Mouse (Mus musculus) spleen, postnatal 10 days (tissue): Measurements from ENCODE around the gene Hist1h1d.
"Not testable (repeated sequence)": the region's sequence is repeated elsewhere in the genome, so short reads cannot be mapped to it uniquely, and the experiment has no call there.

Experiments used
- DNase-seq, 2 experiments: peaks; one replicate each; pipeline ENCODE4 v3.0.0; 2021 to 2022; ENCODE audit warnings: low spot score in 2 of 2

Hist1h1d gene

DNA sequence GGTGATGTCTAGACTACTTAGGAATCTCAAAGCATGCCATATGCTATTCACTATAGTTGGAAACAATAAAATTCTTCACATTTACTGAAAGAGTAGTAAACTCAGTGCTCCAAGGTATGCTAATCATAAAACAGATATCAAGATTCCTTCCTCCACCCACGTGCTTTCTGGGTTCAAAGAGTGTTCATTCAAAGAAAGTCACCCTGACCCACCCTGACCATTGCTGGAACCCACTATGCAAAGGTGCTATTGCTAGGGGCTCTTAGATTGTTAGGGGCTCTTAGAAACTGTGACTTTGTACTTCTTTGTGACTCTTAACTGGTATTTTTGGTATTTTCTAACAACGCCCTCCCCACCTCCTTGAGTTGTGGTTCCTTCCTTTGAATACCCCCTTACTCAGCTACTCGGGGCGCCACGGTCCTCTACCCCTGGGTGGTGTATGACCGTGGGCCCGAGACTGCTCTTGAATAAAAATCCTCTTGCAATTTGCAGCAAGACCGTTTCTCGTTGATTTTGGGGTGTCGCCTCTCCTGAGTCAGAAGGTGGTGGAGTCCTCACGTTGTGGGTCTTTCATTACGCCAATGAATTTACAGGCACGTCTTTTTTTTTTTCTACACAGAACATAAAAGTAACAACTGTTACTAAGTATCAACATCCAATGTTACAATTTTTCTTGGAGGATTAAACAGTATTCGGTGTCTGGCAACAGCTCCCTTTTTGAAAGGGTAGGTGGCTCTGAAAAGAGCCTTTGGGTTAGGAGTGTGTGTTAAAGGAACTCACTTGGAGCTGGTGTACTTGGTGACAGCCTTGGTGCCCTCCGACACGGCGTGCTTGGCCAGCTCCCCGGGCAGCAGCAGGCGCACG is 20.2 kb downstream of the Hist1h1d start:
- peak; percentile 61 to 65 for DNase-seq

DNA sequence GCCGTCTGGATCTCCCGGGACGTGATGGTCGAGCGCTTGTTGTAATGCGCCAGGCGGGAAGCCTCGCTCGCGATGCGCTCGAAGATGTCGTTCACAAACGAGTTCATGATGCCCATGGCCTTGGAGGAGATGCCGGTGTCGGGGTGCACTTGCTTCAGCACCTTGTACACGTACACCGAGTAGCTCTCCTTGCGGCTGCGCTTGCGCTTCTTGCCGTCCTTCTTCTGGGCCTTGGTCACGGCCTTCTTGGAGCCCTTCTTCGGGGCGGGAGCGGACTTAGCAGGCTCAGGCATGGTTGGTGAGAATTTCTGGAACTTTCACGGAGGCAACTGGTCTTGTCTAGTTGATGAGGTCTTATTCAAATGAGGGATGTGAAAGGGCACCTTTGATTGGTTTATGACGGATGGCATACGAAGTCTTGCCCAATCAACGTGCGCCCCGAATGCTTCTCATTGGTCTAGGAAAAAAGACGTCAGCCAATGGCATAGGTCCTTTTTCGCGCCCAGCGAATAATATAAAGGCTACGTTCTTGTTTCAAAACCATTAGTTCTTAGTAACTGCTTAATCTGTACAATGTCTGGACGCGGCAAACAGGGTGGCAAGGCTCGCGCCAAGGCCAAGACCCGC is 20.9 kb downstream of the Hist1h1d start, which contains the start of the genes Hist1h2bf and Hist1h2ad:
Hist1h2bf (minus strand) TSS at position 299 of the 627 bp plus-strand sequence.
Hist1h2ad (plus strand) TSS at position 484 of the 627 bp plus-strand sequence.
- peak; percentile 91 for DNase-seq

DNA sequence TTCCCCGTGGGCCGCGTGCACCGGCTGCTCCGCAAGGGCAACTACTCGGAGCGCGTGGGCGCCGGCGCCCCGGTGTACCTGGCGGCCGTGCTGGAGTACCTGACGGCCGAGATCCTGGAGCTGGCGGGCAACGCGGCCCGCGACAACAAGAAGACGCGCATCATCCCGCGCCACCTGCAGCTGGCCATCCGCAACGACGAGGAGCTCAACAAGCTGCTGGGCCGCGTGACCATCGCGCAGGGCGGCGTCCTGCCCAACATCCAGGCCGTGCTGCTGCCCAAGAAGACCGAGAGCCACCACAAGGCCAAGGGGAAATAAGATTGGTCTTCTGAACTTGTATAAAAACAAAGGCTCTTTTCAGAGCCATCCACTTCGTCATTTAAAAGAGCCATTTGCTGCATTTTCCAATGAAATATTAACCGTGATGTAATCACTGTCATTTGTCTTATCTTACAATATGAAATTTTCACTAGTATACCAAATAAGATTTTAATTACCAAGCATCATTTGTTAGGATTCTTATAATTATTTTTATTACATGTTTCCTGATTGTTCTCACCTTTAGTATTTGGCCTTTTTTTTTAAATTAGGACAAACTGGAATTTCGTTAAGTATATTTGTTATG is 21.6 kb downstream of the Hist1h1d start:
- DNase-seq = not testable (repeated sequence)

DNA sequence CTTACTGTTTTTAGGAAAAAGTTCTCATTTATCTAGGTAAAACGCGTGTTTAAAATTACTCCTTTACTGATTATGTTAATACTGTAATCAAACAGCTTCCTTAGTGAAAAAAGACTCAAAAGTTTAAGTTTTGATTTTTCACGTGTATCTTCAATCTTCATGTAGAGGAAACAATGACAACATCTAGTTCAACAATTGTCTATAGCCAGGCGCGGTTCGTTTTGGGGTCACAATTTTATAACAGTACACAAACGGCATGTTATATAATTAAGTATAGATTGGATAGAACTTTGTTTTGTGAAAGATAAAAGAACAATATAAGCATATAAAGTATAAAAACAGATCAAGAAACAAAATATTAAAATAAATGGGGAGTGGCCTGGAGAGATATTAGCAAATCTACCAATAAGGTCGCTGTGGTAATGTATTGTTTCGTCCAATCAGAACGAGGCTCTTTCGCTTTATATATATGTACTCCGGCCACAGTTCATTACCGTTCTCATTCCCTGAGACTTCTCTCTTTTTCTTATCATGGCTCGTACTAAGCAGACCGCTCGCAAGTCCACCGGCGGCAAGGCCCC is 22.3 kb downstream of the Hist1h1d start, which contains the start of gene Hist1h3d:
Hist1h3d (plus strand) TSS at position 493 of the 581 bp plus-strand sequence.
- DNase-seq = peak; percentile 68 to 82

DNA sequence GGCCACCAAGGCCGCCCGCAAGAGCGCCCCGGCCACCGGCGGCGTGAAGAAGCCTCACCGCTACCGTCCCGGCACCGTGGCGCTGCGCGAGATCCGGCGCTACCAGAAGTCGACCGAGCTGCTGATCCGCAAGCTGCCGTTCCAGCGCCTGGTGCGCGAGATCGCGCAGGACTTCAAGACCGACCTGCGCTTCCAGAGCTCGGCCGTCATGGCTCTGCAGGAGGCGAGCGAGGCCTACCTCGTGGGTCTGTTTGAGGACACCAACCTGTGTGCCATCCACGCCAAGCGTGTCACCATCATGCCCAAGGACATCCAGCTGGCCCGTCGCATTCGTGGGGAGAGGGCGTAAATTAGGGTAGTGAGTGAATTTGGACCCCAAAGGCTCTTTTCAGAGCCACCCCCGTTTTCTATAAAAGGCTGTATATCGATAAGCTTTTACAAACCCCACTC is 22.8 kb downstream of the Hist1h1d start:
- peak; percentile 53 to 67 for DNase-seq

DNA sequence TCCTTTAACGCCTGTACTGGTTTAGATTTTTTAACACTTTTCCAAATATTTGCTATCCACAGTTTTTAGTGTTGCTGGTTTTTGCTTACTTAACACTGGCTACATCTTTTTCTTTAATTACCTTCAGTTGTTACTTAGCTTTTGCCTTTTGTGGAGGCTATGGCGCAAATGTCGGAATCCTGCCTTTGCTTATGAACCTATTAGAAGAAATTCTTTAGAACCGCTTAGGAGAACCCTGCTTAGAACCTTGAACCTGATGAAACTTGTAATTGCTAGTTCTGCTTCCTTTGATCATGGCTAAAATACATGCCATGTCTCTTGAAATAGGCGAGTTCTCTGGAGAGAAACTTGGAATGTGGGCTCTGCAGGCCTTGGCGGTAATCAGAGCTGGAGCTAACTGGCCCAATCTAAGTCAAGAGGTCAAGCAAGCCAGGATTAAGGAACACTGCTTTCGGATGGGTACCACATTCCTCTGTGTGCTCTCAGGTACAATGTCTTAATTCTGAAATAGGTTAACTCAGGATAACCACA is 23.4 kb downstream of the Hist1h1d start:
- peak; percentile 38 to 50 for DNase-seq

DNA sequence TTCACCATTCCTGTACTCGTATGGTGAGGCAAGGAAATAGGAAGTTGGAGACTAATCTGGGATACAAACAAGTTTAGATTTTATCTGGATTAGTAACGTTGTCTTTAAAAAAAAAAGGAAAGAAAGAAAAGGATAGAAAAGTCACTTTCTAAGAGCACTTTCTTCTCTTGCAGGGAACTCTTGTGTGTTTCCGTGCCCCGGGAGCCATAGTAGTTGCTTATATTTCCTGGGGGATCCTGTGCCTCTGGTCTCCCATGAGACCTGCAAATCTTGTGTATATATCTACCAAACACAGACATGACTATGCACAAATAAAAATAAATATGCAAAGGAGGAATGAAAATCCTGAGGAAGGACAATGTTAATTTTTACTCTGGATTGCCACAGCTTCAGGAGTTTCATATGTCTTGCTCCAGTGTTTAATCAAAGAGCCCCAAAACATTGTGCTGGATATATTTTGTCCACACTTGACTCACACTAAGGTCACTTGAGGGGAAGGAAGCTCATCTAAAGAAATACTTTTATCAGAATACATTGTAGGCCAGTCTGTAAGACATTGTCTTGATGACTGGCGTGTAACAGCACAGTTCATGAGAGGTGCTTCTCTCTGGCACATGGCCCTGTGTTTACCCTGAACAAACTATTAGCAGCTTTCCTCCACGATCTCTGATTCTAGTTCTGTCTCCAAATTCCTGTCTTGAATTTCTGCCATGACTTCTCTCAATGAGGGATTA is 24.0 kb downstream of the Hist1h1d start:
- DNase-seq = peak in 1 of 2 experiments; percentile 47

DNA sequence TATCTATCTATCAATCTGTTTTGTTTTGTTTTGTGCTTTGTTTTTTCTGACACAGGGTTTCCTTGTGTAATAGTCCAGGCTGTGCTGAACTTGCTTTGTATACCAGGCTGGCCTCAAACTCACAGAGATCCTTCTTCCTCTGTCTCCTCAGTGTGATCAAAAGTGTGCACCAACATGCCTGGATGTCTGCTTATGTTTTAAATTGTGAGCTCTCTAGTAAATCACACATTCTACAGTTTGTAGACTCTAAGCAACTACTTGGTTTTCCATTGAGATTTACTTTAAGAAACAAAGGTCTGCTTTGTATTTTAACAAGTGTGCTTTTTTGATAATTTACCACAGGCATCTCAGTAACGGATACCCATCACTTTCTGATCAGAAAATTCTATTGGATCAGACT is 24.8 kb downstream of the Hist1h1d start:
- no peak for DNase-seq

DNA sequence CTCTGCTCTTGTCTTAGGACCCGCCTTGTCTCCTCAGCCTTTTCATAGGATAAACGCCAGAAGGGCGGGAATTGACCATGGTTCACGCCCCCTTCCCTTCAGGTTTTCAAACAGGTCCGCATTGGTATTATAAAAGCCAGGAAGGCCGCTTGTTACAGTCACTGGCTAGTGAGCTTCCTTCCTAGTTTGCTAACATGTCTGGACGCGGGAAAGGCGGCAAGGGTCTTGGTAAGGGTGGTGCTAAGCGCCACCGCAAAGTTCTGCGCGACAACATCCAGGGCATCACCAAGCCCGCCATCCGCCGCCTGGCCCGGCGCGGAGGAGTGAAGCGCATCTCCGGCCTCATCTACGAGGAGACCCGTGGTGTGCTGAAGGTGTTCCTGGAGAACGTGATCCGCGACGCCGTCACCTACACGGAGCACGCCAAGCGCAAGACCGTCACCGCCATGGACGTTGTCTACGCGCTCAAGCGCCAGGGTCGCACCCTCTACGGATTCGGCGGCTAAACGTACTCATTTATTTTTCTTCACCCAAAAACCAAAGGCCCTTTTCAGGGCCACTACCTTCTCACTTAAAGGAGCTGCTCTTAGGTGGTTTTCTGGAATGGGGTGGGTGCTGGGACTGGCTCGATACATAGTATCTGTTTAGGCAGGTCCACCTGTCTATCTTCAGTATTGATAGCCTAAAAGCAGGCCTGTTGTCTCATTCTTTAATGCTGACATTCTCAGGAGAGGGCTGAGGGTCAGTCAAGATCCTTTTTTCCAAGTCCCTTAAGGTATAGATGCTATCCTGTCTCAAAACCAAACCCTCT is 28.6 kb downstream of the Hist1h1d start, which contains the start of gene Hist1h4d:
Hist1h4d (plus strand) TSS at position 191 of the 811 bp plus-strand sequence.
- DNase-seq = peak; percentile 93 to 97

DNA sequence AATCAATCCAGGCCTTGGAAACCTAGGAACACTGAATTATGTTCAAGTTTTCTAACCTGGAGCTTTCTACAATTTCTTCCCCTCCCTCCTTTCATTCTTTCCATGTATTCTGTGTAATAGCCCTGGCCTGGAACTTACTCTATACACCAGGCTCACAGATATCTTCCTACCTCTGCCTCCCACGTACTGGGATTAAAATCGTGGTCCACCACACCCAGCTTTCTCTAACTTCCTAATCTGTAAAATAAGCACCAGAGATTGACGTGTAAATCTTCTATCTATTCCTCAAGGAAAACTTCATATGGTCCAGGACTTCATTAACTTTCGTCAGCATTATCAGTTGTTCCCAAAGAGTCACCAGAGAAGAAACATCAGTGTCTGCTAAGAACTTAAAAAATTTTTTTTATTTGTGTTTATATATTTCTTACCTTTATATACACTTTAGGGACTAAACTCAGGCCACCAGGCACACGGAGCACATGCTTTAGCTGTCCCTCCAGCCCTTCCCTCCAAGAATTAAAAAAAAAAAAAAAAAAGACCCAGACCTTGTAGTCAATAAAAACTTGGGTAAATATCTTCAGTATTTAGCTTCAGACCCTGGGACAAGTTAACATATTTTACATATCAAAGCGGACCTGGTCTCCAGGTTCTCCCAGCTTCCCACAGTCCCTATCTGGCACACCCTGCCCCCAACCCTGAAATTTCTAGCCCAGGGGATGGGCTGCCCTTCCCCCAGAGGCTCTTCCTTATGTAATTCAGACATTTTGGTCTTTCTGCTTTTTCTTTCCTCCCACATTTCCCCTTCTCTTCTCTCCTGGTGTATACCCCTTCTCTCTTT is 29.4 kb downstream of the Hist1h1d start:
- peak; percentile 28 to 40 for DNase-seq

DNA sequence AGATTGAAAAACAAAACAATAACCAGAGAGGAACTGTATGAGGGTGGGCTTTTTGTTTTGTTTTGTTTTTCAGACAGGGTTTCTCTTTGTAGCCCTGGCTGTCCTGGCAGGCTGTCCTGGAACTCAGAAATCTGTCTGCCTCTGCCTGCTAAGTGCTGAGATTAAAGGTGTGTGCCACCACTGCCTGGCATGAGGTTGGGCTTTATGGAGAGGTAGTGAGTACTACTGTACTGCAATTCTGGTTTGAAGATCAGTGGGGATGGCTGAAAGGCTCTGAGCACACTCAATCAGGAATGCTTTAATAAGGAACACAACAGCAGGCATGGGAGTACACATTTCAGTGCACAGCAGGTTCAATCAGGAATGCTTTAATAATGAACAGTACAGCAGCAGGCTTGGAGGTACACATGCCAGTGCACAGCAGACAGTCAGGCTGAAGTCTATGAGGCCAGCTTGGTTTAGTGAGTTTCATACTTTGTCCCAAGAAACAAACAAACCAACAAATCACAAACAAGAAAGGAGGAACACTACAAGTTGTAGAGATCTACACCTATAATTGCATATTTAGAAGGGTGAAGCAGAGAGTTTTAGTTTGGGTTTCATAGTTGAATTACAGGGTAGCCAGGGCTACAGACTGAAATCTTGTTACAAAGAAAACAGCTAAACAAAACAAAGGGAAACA is 30.5 kb downstream of the Hist1h1d start:
- DNase-seq = peak; percentile 38 to 44

DNA sequence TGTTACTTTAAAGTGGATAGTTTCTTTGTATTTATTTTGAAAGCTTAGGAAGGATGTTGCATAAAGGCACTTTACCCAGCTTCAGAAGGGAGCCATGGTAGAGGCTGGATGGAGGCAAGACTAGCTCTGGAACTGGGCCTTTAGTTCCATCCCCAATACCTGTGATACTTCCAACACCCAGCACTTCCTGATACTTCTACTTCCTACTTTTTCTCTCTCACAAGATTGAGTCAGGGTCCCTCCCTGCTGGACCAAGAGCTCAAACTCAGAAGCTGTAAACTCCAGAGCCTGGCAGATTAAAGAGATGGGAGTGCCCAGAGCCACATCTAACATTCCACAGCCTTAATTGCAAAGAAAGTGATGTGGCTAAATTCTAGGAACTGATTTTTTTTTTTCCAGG is 31.3 kb downstream of the Hist1h1d start:
- peak in 1 of 2 experiments; percentile 37 for DNase-seq

DNA sequence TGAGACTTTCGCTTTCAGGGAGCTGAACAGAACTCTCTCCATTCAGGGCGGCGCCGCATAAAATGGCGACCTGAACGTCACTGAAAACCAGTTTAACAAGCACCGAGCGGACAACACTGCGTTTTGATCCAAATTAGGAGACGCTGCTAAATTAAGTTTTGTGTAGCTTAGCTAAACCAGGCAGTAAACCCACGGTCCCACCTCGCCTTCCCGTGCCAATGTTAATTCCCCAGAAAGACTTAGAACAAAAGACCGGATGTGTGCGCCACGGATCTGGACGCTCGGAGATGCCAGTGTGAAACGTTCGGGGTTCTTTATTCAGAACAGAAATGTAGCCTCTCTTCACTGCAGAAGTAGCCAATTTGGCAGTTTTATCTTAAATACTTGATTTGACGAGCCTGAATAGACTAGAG is 32.0 kb downstream of the Hist1h1d start:
- DNase-seq = peak; percentile 78 to 86

DNA sequence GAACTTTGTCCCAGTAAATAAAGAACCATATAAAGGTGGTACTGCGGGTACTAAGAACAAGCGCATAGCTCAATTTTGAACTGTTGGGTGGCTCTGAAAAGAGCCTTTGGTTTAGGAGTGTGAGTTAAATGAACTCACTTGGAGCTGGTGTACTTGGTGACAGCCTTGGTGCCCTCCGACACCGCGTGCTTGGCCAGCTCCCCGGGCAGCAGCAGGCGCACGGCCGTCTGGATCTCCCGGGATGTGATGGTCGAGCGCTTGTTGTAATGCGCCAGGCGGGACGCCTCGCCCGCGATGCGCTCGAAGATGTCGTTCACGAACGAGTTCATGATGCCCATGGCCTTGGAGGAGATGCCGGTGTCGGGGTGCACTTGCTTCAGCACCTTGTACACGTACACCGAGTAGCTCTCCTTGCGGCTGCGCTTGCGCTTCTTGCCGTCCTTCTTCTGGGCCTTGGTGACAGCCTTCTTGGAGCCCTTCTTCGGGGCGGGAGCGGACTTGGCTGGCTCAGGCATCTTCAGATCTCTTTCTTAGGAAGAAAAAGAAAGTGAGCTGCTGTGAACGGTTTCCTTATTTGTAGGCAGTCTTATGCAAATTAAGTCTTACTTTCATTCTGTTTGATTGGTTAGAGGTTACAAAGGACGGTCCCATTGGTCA is 32.5 kb downstream of the Hist1h1d start:
- peak; percentile 79 to 86 for DNase-seq

DNA sequence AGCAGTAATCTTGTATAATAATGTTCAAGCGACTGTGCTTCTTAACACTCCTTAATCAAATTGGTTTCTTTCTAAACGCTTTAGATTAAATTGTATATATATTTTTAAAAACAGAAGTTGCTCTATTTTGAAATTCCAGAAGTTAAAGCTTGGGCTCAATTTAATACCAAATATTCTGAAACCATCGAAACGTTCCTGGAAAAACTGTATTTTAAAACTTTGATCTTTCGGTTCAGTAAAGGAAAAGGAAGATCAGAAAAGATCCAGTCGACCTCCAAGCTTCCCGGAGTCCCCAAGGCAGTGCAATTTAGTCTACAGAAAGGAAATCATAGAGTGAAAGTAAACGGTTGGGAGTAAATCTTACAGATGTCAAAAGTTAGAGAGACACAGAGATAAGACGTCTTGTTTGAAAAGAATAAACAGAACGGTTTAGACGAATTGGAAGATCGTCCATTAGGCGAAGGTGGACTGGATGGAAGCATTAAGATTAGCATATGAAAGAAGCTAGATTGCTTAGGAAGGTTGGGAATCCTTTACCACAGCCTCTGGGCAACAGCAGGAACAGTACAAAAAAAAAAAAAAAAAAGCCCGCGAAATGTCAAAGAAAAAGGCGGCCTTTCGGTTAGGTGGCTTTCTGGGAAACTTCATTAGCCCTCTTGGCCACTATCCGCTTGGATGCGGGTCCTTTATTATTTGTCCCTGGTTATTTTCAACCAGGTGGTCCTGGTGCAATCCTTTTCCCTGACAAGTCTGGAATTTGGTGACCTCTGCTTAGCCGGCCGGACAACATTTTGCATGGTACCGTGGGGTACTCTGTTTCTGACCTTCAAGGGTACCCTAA is 33.3 kb downstream of the Hist1h1d start:
- DNase-seq = peak; percentile 35 to 61

DNA sequence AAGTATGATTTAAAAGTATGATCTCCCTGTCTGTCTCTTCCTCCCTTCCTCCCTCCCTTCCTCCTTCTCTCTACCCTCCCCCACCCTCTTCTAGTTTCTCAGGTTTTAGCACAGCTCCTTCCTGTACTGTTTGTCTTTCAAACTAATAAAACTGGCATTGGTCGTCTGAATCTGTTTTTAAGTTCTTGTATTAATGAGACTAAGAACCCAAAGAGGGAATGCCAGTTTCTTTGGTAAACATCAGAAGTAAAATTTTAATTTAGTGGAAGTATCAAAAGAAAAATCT is 33.8 kb downstream of the Hist1h1d start:
- no peak for DNase-seq

DNA sequence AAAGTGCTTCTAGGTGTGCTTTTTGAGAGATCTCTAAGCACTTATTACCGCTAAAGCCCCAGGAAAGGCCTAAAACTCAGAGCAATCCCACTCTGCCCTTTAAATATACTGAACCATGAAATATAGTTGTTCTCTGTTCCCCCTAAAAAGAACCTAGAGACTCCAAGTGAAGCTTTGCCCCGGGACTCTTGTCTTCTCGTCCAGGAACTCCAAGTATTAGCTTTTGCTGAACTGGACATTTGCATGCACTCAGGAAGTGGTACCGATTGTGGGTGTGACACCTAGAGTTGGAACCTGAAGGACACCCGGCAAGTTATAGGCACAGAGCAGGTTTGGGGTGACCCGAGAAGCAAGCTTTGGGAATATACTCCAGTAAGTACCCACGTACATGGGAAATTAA is 38.1 kb downstream of the Hist1h1d start:
- no peak for DNase-seq
